Mouse (Mus musculus) forebrain, embryonic 14.5 days (tissue): ENCODE results near the gene Rsph14. TPM values are rescaled to one million over a fixed set of nuclear protein-coding genes. Genes with fewer than 3 reads are reported as not detected.

Experiments
- ATAC-seq: fragments of 200-750 bp; cut with Nextera tagmentation; 2 replicates; pipeline ENCODE4 v1.8.0; 2017; ENCODE audit warnings: mild to moderate bottlenecking, moderate library complexity
- DNase-seq: peaks from one replicate; pipeline ENCODE4 v3.0.0-alpha.2; 2015; ENCODE audit warnings: low spot score
- H3K27ac ChIP-seq: fragments of 300-500 bp; sonication (generic); 2 replicates; pipeline ENCODE4 v1.5.1; 2014; ENCODE audit warnings: low read depth, mild to moderate bottlenecking, control low read depth, low read length, moderate library complexity
- H3K27me3 ChIP-seq: fragments of 300-500 bp; sonication (generic); replicated peaks from 2 replicates; pipeline ENCODE4 v1.6.1; 2014; ENCODE audit warnings: low read length, control low read depth, mixed read lengths; ENCODE audit not compliant: control insufficient read depth, insufficient read depth
- H3K36me3 ChIP-seq: fragments of 300-500 bp; sonication (generic); 2 replicates; pipeline ENCODE4 v1.6.1; 2014; ENCODE audit warnings: low read length, control low read depth; ENCODE audit not compliant: control insufficient read depth, insufficient read depth
- H3K4me1 ChIP-seq: fragments of 300-500 bp; sonication (generic); 2 replicates; pipeline ENCODE4 v1.6.1; 2014; ENCODE audit warnings: antibody characterized with exemption, low read length, control low read depth; ENCODE audit not compliant: control insufficient read depth, insufficient read depth
- H3K4me2 ChIP-seq: fragments of 300-500 bp; sonication (generic); 2 replicates; pipeline ENCODE4 v1.6.1; 2014; ENCODE audit warnings: mild to moderate bottlenecking, control low read depth, low read length
- H3K4me3 ChIP-seq: fragments of 300-500 bp; sonication (generic); 2 replicates; pipeline ENCODE4 v1.5.1; 2014; ENCODE audit warnings: low read depth, low read length, control low read depth
- H3K9ac ChIP-seq: fragments of 300-500 bp; sonication (generic); 2 replicates; pipeline ENCODE4 v1.6.1; 2014; ENCODE audit warnings: mild to moderate bottlenecking, low read length, control low read depth, moderate library complexity
- H3K9me3 ChIP-seq: fragments of 300-500 bp; sonication (generic); replicated peaks from 2 replicates; pipeline ENCODE4 v1.6.1; 2016; ENCODE audit warnings: low read length, control low read depth, mixed read lengths; ENCODE audit not compliant: control insufficient read depth
- WGBS: fragments of 180-500 bp; shearing (Covaris S2); extraction: QIAGEN DNeasy Blood & Tissue Kit; methylation state at CpG from one replicate; pipeline ENCODE4 v1.1.7; 2014; 5-methylcytosine and 5-hydroxymethylcytosine counted together
- polyA plus RNA-seq: library from polyadenylated mRNA; unstranded; fragments of >200 nt; fragmentation: Nextera tagmentation; extraction: Ambion mirVana; gene quantifications from 2 replicates; pipeline ENCODE4 v1.2.1, GENCODE M21; 2014

Rsph14 gene
- polyA plus RNA-seq, 1 experiment from 2014 or later, result not detected

DNA sequence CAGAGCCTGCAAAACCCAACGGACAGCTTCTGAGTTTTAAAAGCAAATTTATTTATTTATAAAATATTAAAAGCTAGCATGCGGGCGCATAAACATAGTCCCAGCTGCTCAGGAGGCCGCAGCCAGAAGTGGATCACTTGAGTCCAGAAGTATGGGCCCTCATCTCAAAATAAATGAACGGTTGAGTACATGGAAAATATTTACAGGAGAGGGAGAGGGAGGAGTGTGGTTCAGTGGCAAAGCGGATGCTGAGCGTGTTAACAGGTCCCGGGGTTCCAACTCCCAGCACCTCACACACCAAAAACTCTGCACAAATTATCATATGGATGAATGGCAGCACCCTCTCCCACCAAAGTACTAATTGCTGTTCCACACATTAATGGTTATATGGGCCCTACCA lies 25.9 kb upstream of the Rsph14 start:
- DNase-seq (no peak), ATAC-seq (no peak)
- H3K36me3 ChIP-seq, result no peaks in the 10 kb centered on the region
- H3K4me3 ChIP-seq, result no peak overlapping the region
- H3K9ac ChIP-seq, result no peak overlapping the region
- H3K27ac ChIP-seq, result no peak overlapping the region
- peaks cover 26% of the 10 kb centered on the region for H3K4me1 ChIP-seq
- H3K27me3 ChIP-seq, result no peaks in the 10 kb centered on the region
- no peak overlapping the region for H3K4me2 ChIP-seq
- no peaks in the 10 kb centered on the region for H3K9me3 ChIP-seq
- WGBS, result 80% methylated on average over 8 of the region's 8 CpGs

- DNase-seq, result peak; percentile 33
- no peaks in the 10 kb centered on the region for H3K27me3 ChIP-seq
- no peak overlapping the region for H3K4me3 ChIP-seq
- H3K36me3 ChIP-seq, result no peaks in the 10 kb centered on the region
- no peak overlapping the region for H3K9ac ChIP-seq
- no peak for ATAC-seq
- no peak overlapping the region for H3K27ac ChIP-seq
- peaks cover 13% of the 10 kb centered on the region for H3K4me1 ChIP-seq
- no peaks in the 10 kb centered on the region for H3K9me3 ChIP-seq
- 2% methylated on average over 4 of the region's 4 CpGs for WGBS
- H3K4me2 ChIP-seq, result no peak overlapping the region
Measured at GRCm38 (mm10) chr10:75056255-75056654, 23.9 kb upstream of the Rsph14 start.

- ATAC-seq (no peak), DNase-seq (no peak)
- H3K4me2 ChIP-seq, result no peak overlapping the region
- no peak overlapping the region for H3K4me3 ChIP-seq
- no peaks in the 10 kb centered on the region for H3K36me3 ChIP-seq
- no peak overlapping the region for H3K27ac ChIP-seq
- H3K9ac ChIP-seq, result no peak overlapping the region
- H3K9me3 ChIP-seq, result no peaks in the 10 kb centered on the region
- H3K27me3 ChIP-seq, result no peaks in the 10 kb centered on the region
- peaks cover 13% of the 10 kb centered on the region for H3K4me1 ChIP-seq
- WGBS, result 78% methylated on average over 5 of the region's 5 CpGs
Measured at GRCm38 (mm10) chr10:75055672-75056071, 23.3 kb upstream of the Rsph14 start.

- no peak overlapping the region for H3K27ac ChIP-seq
- no peaks in the 10 kb centered on the region for H3K27me3 ChIP-seq
- no peak overlapping the region for H3K9ac ChIP-seq
- peaks cover 5% of the 10 kb centered on the region; the same call in 1 of the 2 replicates for H3K4me1 ChIP-seq
- H3K9me3 ChIP-seq, result no peaks in the 10 kb centered on the region
- ATAC-seq, result no peak
- no peak overlapping the region for H3K4me3 ChIP-seq
- no peak for DNase-seq
- H3K4me2 ChIP-seq, result no peak overlapping the region
- 84% methylated on average over 6 of the region's 6 CpGs for WGBS
- H3K36me3 ChIP-seq, result no peaks in the 10 kb centered on the region
Measured at GRCm38 (mm10) chr10:75054125-75054524, 21.7 kb upstream of the Rsph14 start.

- H3K9me3 ChIP-seq, result no peaks in the 10 kb centered on the region
- no peak overlapping the region for H3K27ac ChIP-seq
- ATAC-seq, result no peak
- 91% methylated on average over 4 of the region's 4 CpGs for WGBS
- H3K36me3 ChIP-seq, result no peaks in the 10 kb centered on the region
- DNase-seq, result no peak
- no peak overlapping the region for H3K9ac ChIP-seq
- no peak overlapping the region for H3K4me2 ChIP-seq
- no peak overlapping the region for H3K4me3 ChIP-seq
- H3K4me1 ChIP-seq, result peaks cover 5% of the 10 kb centered on the region; the same call in 1 of the 2 replicates
- H3K27me3 ChIP-seq, result no peaks in the 10 kb centered on the region
Measured at GRCm38 (mm10) chr10:75053655-75054054, 21.3 kb upstream of the Rsph14 start.

- Histone ChIP-seq H3K4me3 (no peak overlapping the region), H3K4me2 (no peak overlapping the region), H3K4me1 (peaks cover 5% of the 10 kb centered on the region; the same call in 1 of the 2 replicates), H3K9me3 (no peaks in the 10 kb centered on the region), H3K9ac (no peak overlapping the region), H3K36me3 (no peaks in the 10 kb centered on the region), H3K27me3 (no peaks in the 10 kb centered on the region), H3K27ac (no peak overlapping the region)
- WGBS, result 83% methylated on average over 8 of the region's 8 CpGs
- ATAC-seq (no peak), DNase-seq (no peak)
Measured at GRCm38 (mm10) chr10:75052902-75053301, 20.5 kb upstream of the Rsph14 start.

GRCm38 (mm10) chr10:75051364-75052074 lies 19.1 kb upstream of the Rsph14 start:
- Histone ChIP-seq H3K4me2 (no peak overlapping the region), H3K4me1 (peaks cover 5% of the 10 kb centered on the region; the same call in 1 of the 2 replicates), H3K9me3 (no peaks in the 10 kb centered on the region), H3K36me3 (no peaks in the 10 kb centered on the region), H3K27ac (no peak overlapping the region), H3K9ac (no peak overlapping the region), H3K4me3 (no peak overlapping the region), H3K27me3 (no peaks in the 10 kb centered on the region)
- no peak for DNase-seq
- 92% methylated on average over 21 of the region's 21 CpGs for WGBS
- ATAC-seq, result no peak

GRCm38 (mm10) chr10:75048711-75049110 lies 16.3 kb upstream of the Rsph14 start:
- DNase-seq, result no peak
- 94% methylated on average over 7 of the region's 7 CpGs for WGBS
- Histone ChIP-seq H3K27ac (no peak overlapping the region), H3K4me2 (no peak overlapping the region), H3K9me3 (no peaks in the 10 kb centered on the region), H3K4me3 (no peak overlapping the region), H3K9ac (no peak overlapping the region), H3K27me3 (no peaks in the 10 kb centered on the region), H3K36me3 (no peaks in the 10 kb centered on the region), H3K4me1 (no peaks in the 10 kb centered on the region)
- ATAC-seq, result no peak

DNA sequence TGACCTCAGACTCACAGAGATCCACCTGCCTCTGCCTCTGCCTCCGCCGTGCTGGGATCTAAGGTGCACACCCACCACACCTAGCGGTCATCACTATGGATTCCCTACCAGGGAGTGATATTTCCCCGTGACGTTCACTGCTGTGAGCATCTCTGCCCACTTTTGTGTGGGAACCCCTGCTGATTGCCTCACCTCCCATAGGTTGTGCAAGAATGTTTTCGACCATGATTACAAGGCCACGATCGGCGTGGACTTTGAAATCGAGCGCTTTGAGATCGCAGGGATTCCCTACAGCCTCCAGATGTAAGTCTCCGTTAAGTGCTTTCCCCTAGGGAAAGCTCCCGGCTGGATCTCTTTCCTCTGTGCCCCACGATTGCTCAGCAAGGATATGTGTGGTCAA lies 13.4 kb upstream of the Rsph14 start:
- no peak for DNase-seq
- H3K4me3 ChIP-seq, result no peak overlapping the region
- 92% methylated on average over 15 of the region's 15 CpGs for WGBS
- ATAC-seq, result no peak
- no peaks in the 10 kb centered on the region for H3K27me3 ChIP-seq
- no peaks in the 10 kb centered on the region for H3K4me1 ChIP-seq
- no peaks in the 10 kb centered on the region for H3K9me3 ChIP-seq
- no peak overlapping the region for H3K4me2 ChIP-seq
- H3K36me3 ChIP-seq, result no peaks in the 10 kb centered on the region
- H3K9ac ChIP-seq, result no peak overlapping the region
- no peak overlapping the region for H3K27ac ChIP-seq
